Mouse (Mus musculus): Measurements from ENCODE around the gene Pdilt.

DNA sequence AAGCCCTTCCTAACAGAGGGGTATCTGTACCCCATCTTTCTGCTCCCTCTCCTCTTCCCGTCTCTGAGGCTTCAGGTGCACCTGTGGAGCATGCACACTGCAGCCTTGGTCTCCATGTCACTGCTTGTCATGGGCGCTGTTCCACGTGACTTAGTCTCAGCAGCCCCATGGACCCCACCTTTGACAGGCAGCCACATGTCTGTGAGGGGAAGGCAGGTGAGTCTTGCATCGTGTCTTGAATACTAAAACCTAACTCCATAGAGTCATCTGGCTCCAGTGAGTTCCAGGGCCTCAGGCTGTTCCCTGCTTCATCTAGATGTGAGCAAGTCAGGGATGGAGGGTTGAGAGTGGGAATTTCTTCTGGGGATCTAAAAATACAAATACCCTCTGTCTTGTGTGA is 39.1 kb downstream of the Pdilt start:
- no peak for TF ChIP-seq POLR2A (IDR thresholded peaks at IDR 0.05; ENCODE audit: borderline replicate concordance, insufficient read depth, low read length)
- no peak for TF ChIP-seq CTCF (IDR thresholded peaks at IDR 0.05; ENCODE audit: borderline replicate concordance, insufficient read depth, low read depth, low read length)

All from cerebellum, adult 2 months (tissue).